Mouse (Mus musculus): ENCODE measurements around the gene Prpf4. TPM values are rescaled to one million over a fixed set of nuclear protein-coding genes. Genes with fewer than 3 reads are reported as not detected.

The Prpf4 gene
- polyA plus RNA-seq, 1 experiment: 11.3 TPM

DNA sequence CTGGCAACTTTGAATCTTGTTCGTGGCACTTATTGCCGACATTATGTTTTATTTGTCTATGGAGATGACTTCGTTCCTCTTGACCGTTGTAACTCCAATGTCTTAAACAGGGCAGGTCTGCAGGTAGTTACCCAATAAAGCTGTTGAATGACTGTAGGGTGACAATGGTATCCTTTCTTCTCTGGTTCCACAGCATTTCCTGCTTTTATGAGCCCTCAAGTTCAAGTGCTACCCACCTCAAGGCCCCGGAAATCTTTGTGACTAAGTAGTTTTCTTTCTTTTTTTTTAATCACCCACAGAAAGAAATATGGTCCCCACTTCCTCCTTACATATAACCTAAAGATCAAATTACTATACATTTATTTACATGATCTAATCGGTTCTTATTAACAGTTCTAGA is 67.2 kb downstream of the Prpf4 start:
- no peaks in the 10 kb centered on the region for H3K79me3 ChIP-seq (ENCODE audit: low read depth)
- H3K36me3 ChIP-seq (ENCODE audit: control insufficient read depth, insufficient read depth): no peaks in the 10 kb centered on the region
- H3K27me3 ChIP-seq (ENCODE audit: control insufficient read depth, insufficient read depth, insufficient read length): no peaks in the 10 kb centered on the region
- no peaks in the 10 kb centered on the region for H3K79me2 ChIP-seq (ENCODE audit: control insufficient read depth, insufficient read depth)
- H3ac ChIP-seq (ENCODE audit: control insufficient read depth, insufficient read length, low read depth): no peak overlapping the region
- no peak overlapping the region for H3K4me3 ChIP-seq (ENCODE audit: insufficient read depth, poor library complexity, severe bottlenecking)
- no peak for TF ChIP-seq USF1 (IDR thresholded peaks at IDR 0.05; ENCODE audit: low read depth)
- no peak for TF ChIP-seq CEBPB (IDR thresholded peaks at IDR 0.05; ENCODE audit: low read depth)
- TF ChIP-seq CTCF (IDR thresholded peaks at IDR 0.05; ENCODE audit: control insufficient read depth, insufficient read depth, insufficient read length): no peak
- TF ChIP-seq MYOD1 (IDR thresholded peaks at IDR 0.05; ENCODE audit: control insufficient read depth, insufficient read length, low read depth): no peak
- TF ChIP-seq MAX (IDR thresholded peaks at IDR 0.05): no peak
- TF ChIP-seq FOSL1 (IDR thresholded peaks at IDR 0.05; ENCODE audit: insufficient read depth, low read length, poor library complexity, severe bottlenecking): no peak

Other genes starting within 250 kb of the Prpf4 start
- 0.47 TPM for gene Zfp37, start 177.8 kb upstream of the Prpf4 start, polyA plus RNA-seq (2012; fragmentation: generic; extraction: Trizol)
- 3.1 TPM for gene Slc31a2, start 146.2 kb upstream of the Prpf4 start, polyA plus RNA-seq (2012; fragmentation: generic; extraction: Trizol)
- 13.2 TPM for gene Fkbp15, start 48.2 kb upstream of the Prpf4 start, polyA plus RNA-seq (2012; fragmentation: generic; extraction: Trizol)
- 17.0 TPM for gene Slc31a1, start 48.1 kb upstream of the Prpf4 start, polyA plus RNA-seq (2012; fragmentation: generic; extraction: Trizol)
- 70.2 TPM for gene Cdc26, start 155 bp upstream of the Prpf4 start, polyA plus RNA-seq (2012; fragmentation: generic; extraction: Trizol)
- gene Rnf183, start 26.5 kb downstream of the Prpf4 start, polyA plus RNA-seq (2012; fragmentation: generic; extraction: Trizol): 0.84 TPM
- 2.6 TPM for gene Wdr31, start 62.1 kb downstream of the Prpf4 start, polyA plus RNA-seq (2012; fragmentation: generic; extraction: Trizol)
- gene Bspry, start 71.3 kb downstream of the Prpf4 start, polyA plus RNA-seq (2012; fragmentation: generic; extraction: Trizol): 0.25 TPM
- 19.7 TPM for gene Hdhd3, start 94.7 kb downstream of the Prpf4 start, polyA plus RNA-seq (2012; fragmentation: generic; extraction: Trizol)
- 147 TPM for gene Alad, start 111.1 kb downstream of the Prpf4 start, polyA plus RNA-seq (2012; fragmentation: generic; extraction: Trizol)
- gene Pole3, start 116.3 kb downstream of the Prpf4 start, polyA plus RNA-seq (2012; fragmentation: generic; extraction: Trizol): 55.7 TPM
- 0.13 TPM for gene 4933430I17Rik, start 116.6 kb downstream of the Prpf4 start, polyA plus RNA-seq (2012; fragmentation: generic; extraction: Trizol)
- 49.8 TPM for gene Rgs3, start 151.1 kb downstream of the Prpf4 start, polyA plus RNA-seq (2012; fragmentation: generic; extraction: Trizol)

Measured in C2C12 (cell line).